18 mouse cellular contexts compared by ENCODE assay signal in the genomic region with DNA sequence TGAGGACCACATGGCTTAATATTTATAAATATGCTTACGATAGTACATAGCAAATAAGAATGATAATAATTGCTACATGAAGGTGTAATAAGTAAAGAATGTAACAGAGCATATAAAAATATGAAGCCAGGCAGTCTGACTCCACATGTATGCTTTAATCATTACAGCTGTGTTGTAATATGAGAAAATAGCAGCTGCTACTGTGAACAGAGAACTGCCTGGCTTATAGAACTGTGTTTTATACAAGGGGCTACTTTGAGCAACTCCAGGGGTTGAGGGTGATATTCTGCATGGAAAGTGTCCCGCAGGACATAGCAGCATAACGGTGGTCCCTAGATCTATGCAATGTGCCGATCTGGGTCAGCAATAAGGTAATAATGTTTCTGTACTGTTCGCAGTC.
DNase-seq lines count a peak whose midpoint lies in the region; ATAC-seq lines count a peak whose summit lies in the region.
"Had no signal": no experiment of that assay in that cellular context is flagged by ENCODE, and none has a peak within 500 bp of the region (broad histone marks: within the 10 kb centered on the region; RNA-seq: fewer than 3 reads in every experiment).

No protein-coding gene starts in this region.

- WGBS in limb, embryonic 11.5 days: 82% methylated on average over 5 of the region's 5 CpGs
- 95% methylated on average over 5 of the region's 5 CpGs for WGBS in limb, embryonic 10.5 days
- 42% methylated on average over 5 of the region's 5 CpGs for whole genome bisulfite sequencing in limb, embryonic 13.5 days
- 33% methylated on average over 5 of the region's 5 CpGs for WGBS in limb, embryonic 15.5 days

- no peaks in the 10 kb centered on the region for H3K4me1 ChIP-seq in limb, embryonic 11.5 days (ENCODE audit: control insufficient read depth, insufficient read depth, low read length)
- no peaks in the 10 kb centered on the region for H3K4me1 ChIP-seq in limb, embryonic 10.5 days
- H3K4me1 ChIP-seq in limb, embryonic 13.5 days: peaks cover 4% of the 10 kb centered on the region
- H3K4me1 ChIP-seq in limb, embryonic 15.5 days: 0 out of 2 replicates have a peak, but pooled peaks cover 3% of the 10 kb centered on the region
- H3K4me1 ChIP-seq: forebrain, embryonic 13.5 days; forebrain, embryonic 15.5 days had no signal

- no peak overlapping the region for H3K9ac ChIP-seq in limb, embryonic 11.5 days (ENCODE audit: low read length)
- no peak overlapping the region for H3K9ac ChIP-seq in limb, embryonic 13.5 days
- H3K9ac ChIP-seq in limb, embryonic 15.5 days: no peak overlapping the region
- H3K9ac ChIP-seq: embryonic facial prominence, embryonic 13.5 days; forebrain, embryonic 13.5 days; forebrain, embryonic 15.5 days; forebrain, postnatal 0 days had no signal

- H3K4me2 ChIP-seq in limb, embryonic 11.5 days (ENCODE audit: low read depth, severe bottlenecking): no peak overlapping the region
- 0 out of 2 replicates have a peak overlapping the region, but pooled peaks have one; percentile 12 for H3K4me2 ChIP-seq in limb, embryonic 13.5 days (replicated peaks)
- H3K4me2 ChIP-seq in limb, embryonic 15.5 days: no peak overlapping the region
- H3K4me2 ChIP-seq: embryonic facial prominence, embryonic 13.5 days; forebrain, embryonic 13.5 days; forebrain, embryonic 15.5 days had no signal

- H3K27me3 ChIP-seq in limb, embryonic 11.5 days (ENCODE audit: control insufficient read depth, insufficient read depth, low read length): no peaks in the 10 kb centered on the region
- no peaks in the 10 kb centered on the region for H3K27me3 ChIP-seq in limb, embryonic 10.5 days (ENCODE audit: low read depth, poor library complexity, severe bottlenecking)
- H3K27me3 ChIP-seq in limb, embryonic 13.5 days: no peaks in the 10 kb centered on the region
- no peaks in the 10 kb centered on the region for H3K27me3 ChIP-seq in limb, embryonic 15.5 days
- H3K27me3 ChIP-seq: embryonic facial prominence, embryonic 13.5 days; forebrain, embryonic 13.5 days; forebrain, embryonic 15.5 days had no signal

- ATAC-seq in limb, embryonic 11.5 days (ENCODE audit: insufficient number of reproducible peaks, low FRiP score, low TSS enrichment, low read depth): peak; percentile 50; the same call in 1 of the 2 replicates
- peak; percentile 87 for ATAC-seq in limb, embryonic 13.5 days (ENCODE audit: low FRiP score, low read depth)
- peak; percentile 48; the same call in 1 of the 2 replicates for ATAC-seq in limb, embryonic 15.5 days (ENCODE audit: insufficient number of reproducible peaks, low FRiP score, low TSS enrichment, low read depth)
- ATAC-seq: forebrain, embryonic 13.5 days; forebrain, embryonic 15.5 days; forebrain, postnatal 0 days had no signal

- H3K36me3 ChIP-seq in limb, embryonic 11.5 days (ENCODE audit: control insufficient read depth, insufficient read depth, low read length): no peaks in the 10 kb centered on the region
- no peaks in the 10 kb centered on the region for H3K36me3 ChIP-seq in limb, embryonic 10.5 days
- H3K36me3 ChIP-seq in limb, embryonic 13.5 days: no peaks in the 10 kb centered on the region
- no peaks in the 10 kb centered on the region for H3K36me3 ChIP-seq in limb, embryonic 15.5 days
- H3K36me3 ChIP-seq: embryonic facial prominence, embryonic 13.5 days; forebrain, embryonic 15.5 days had no signal

- no peaks in the 10 kb centered on the region for H3K9me3 ChIP-seq in limb, embryonic 11.5 days (ENCODE audit: control insufficient read depth, low read length)
- no peaks in the 10 kb centered on the region for H3K9me3 ChIP-seq in limb, embryonic 10.5 days (replicated peaks)
- no peaks in the 10 kb centered on the region for H3K9me3 ChIP-seq in limb, embryonic 13.5 days
- no peaks in the 10 kb centered on the region for H3K9me3 ChIP-seq in limb, embryonic 15.5 days
- H3K9me3 ChIP-seq: embryonic facial prominence, embryonic 13.5 days; forebrain, embryonic 13.5 days; forebrain, embryonic 15.5 days had no signal

- DNase-seq in limb, embryonic 11.5 days (ENCODE audit: low spot score): no peak
- DNase-seq in limb, embryonic 10.5 days (ENCODE audit: low spot score): no peak
- no peak for DNase-seq in left cerebral cortex, adult 18-20 months (ENCODE audit: low spot score in 2 of 2)
- no peak for DNase-seq in adrenal gland, adult 18-20 months (ENCODE audit: low spot score in 2 of 2)
- DNase-seq: adrenal gland, adult 8-10 months; adrenal gland, postnatal 14 days; adrenal gland, postnatal 36 days; cerebellum, adult 11-12 months; cerebellum, adult 2 months; cerebellum, adult 9-10 months; cerebellum, postnatal 10 days; cerebellum, postnatal 25 days; forebrain, postnatal 0 days had no signal

- no peak overlapping the region for H3K4me3 ChIP-seq in limb, embryonic 11.5 days (ENCODE audit: low read depth, low read length)
- no peak overlapping the region for H3K4me3 ChIP-seq in limb, embryonic 10.5 days
- no peak overlapping the region for H3K4me3 ChIP-seq in limb, embryonic 13.5 days
- no peak overlapping the region for H3K4me3 ChIP-seq in limb, embryonic 15.5 days
- H3K4me3 ChIP-seq: embryonic facial prominence, embryonic 13.5 days; forebrain, embryonic 13.5 days; forebrain, embryonic 15.5 days had no signal

- no peak overlapping the region for H3K27ac ChIP-seq in limb, embryonic 11.5 days (replicated peaks; ENCODE audit: low read depth, low read length)
- no peak overlapping the region for H3K27ac ChIP-seq in limb, embryonic 10.5 days
- no peak overlapping the region for H3K27ac ChIP-seq in limb, embryonic 13.5 days
- H3K27ac ChIP-seq in limb, embryonic 15.5 days: no peak overlapping the region
- H3K27ac ChIP-seq: embryonic facial prominence, embryonic 13.5 days; forebrain, embryonic 13.5 days; forebrain, embryonic 15.5 days had no signal
